Mouse (Mus musculus): ENCODE measurements at regions not wholly inside any gene's neighbourhood (a gene's known extent, or its start where the extent isn't known, plus 50 kb on each side); places are given as distances from the start of the nearest gene placed in this dataset.

- no peak overlapping the region for H3K27ac ChIP-seq (ENCODE audit: low read depth, low read length)
- H3K4me2 ChIP-seq (ENCODE audit: low read depth): no peak overlapping the region
- WGBS: 82% methylated on average over 6 of the region's 6 CpGs
- no peak for DNase-seq (ENCODE audit: low spot score)
- H3K9me3 ChIP-seq (ENCODE audit: control insufficient read depth, low read length): no peaks in the 10 kb centered on the region
- H3K36me3 ChIP-seq (ENCODE audit: control insufficient read depth, insufficient read depth, low read length): no peaks in the 10 kb centered on the region
- H3K4me3 ChIP-seq (ENCODE audit: low read depth, low read length): no peak overlapping the region
- H3K27me3 ChIP-seq (ENCODE audit: control insufficient read depth, insufficient read depth, low read length): no peaks in the 10 kb centered on the region
- no peak for ATAC-seq (ENCODE audit: insufficient read depth, low FRiP score, low TSS enrichment)
- H3K9ac ChIP-seq (ENCODE audit: low read length): no peak overlapping the region
- no peaks in the 10 kb centered on the region for H3K4me1 ChIP-seq (ENCODE audit: control insufficient read depth, insufficient read depth, low read length)
These were observed 177.8 kb downstream of the Spry2 start for GRCm38 (mm10) chr14:105718676-105719441.

DNA sequence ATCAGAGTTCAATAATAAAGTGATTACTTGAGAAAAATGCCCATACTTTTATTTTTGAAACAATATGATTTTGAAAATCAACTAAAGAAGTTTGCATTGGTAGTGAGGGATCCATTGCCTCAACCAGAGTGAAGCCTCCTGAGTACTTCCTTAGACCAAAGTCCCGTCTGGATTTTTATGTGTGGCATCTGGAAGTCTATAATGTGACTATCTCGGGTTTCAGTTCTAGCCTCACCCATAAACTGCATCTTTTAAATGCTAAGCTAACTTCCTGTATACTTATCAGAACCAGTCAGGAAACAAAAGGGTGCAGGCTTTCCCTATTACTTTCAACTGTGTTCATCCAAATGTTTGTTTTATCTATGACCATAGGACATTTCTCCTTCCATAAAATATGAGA is 178.8 kb downstream of the Spry2 start:
- Histone ChIP-seq H3K9me3 (ENCODE audit: control insufficient read depth, low read length) (no peaks in the 10 kb centered on the region), H3K27ac (ENCODE audit: low read depth, low read length) (no peak overlapping the region), H3K9ac (ENCODE audit: low read length) (no peak overlapping the region), H3K4me2 (ENCODE audit: low read depth) (no peak overlapping the region), H3K4me1 (ENCODE audit: control insufficient read depth, insufficient read depth, low read length) (no peaks in the 10 kb centered on the region), H3K27me3 (ENCODE audit: control insufficient read depth, insufficient read depth, low read length) (no peaks in the 10 kb centered on the region), H3K36me3 (ENCODE audit: control insufficient read depth, insufficient read depth, low read length) (no peaks in the 10 kb centered on the region), H3K4me3 (ENCODE audit: low read depth, low read length) (no peak overlapping the region)
- DNase-seq (ENCODE audit: low spot score) (no peak), ATAC-seq (ENCODE audit: insufficient read depth, low FRiP score, low TSS enrichment) (no peak)
- 61% methylated on average over 2 of the region's 2 CpGs for WGBS

- H3K4me3 ChIP-seq (ENCODE audit: low read depth, low read length): no peak overlapping the region
- 88% methylated on average over 2 of the region's 2 CpGs for WGBS
These were observed 187.9 kb downstream of the Spry2 start for GRCm38 (mm10) chr14:105708691-105709090.

DNA sequence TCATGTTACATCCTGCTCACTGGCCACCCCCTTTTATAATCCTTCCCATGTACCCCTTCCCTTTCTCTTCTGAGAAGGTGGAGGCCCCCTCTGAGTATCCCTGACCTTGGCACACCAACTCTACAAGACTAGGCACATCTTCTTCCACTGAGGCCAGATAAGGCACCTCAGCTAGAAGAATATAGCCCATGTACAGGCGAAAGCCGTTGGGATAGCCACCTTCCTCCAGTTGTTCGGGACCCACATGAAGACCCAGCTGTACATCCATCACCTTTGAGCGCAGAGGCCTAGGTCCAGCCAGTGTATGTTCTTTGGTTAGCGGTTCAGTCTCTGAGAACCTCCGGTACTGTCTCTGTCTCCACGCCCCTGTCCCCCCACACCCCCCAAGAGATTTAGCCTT is 189.9 kb downstream of the Spry2 start:
- Histone ChIP-seq H3K27ac (ENCODE audit: low read depth, low read length) (no peak overlapping the region), H3K4me1 (ENCODE audit: control insufficient read depth, insufficient read depth, low read length) (no peaks in the 10 kb centered on the region), H3K4me3 (ENCODE audit: low read depth, low read length) (no peak overlapping the region), H3K9me3 (ENCODE audit: control insufficient read depth, low read length) (no peaks in the 10 kb centered on the region), H3K9ac (ENCODE audit: low read length) (no peak overlapping the region), H3K36me3 (ENCODE audit: control insufficient read depth, insufficient read depth, low read length) (no peaks in the 10 kb centered on the region), H3K4me2 (ENCODE audit: low read depth) (no peak overlapping the region), H3K27me3 (ENCODE audit: control insufficient read depth, insufficient read depth, low read length) (no peaks in the 10 kb centered on the region)
- no peak for ATAC-seq (ENCODE audit: insufficient read depth, low FRiP score, low TSS enrichment)
- WGBS: 92% methylated on average over 7 of the region's 7 CpGs
- no peak for DNase-seq (ENCODE audit: low spot score)

More at GRCm38 (mm10) chr14:105708691-105709090, 187.9 kb downstream of the Spry2 start:
- Histone ChIP-seq H3K27me3 (ENCODE audit: control insufficient read depth, insufficient read depth, low read length) (no peaks in the 10 kb centered on the region), H3K9ac (ENCODE audit: low read length) (no peak overlapping the region), H3K36me3 (ENCODE audit: control insufficient read depth, insufficient read depth, low read length) (no peaks in the 10 kb centered on the region), H3K4me2 (ENCODE audit: low read depth) (no peak overlapping the region), H3K4me1 (ENCODE audit: control insufficient read depth, insufficient read depth, low read length) (no peaks in the 10 kb centered on the region), H3K9me3 (ENCODE audit: control insufficient read depth, low read length) (no peaks in the 10 kb centered on the region), H3K27ac (ENCODE audit: low read depth, low read length) (no peak overlapping the region)
- ATAC-seq (ENCODE audit: insufficient read depth, low FRiP score, low TSS enrichment) (no peak), DNase-seq (ENCODE audit: low spot score) (no peak)

GRCm38 (mm10) chr14:105698616-105699015 is 198.0 kb downstream of the Spry2 start:
- Histone ChIP-seq H3K27me3 (ENCODE audit: control insufficient read depth, insufficient read depth, low read length) (no peaks in the 10 kb centered on the region), H3K36me3 (ENCODE audit: control insufficient read depth, insufficient read depth, low read length) (no peaks in the 10 kb centered on the region), H3K9me3 (ENCODE audit: control insufficient read depth, low read length) (no peaks in the 10 kb centered on the region), H3K4me2 (ENCODE audit: low read depth) (no peak overlapping the region), H3K9ac (ENCODE audit: low read length) (no peak overlapping the region), H3K4me3 (ENCODE audit: low read depth, low read length) (no peak overlapping the region), H3K4me1 (ENCODE audit: control insufficient read depth, insufficient read depth, low read length) (no peaks in the 10 kb centered on the region), H3K27ac (ENCODE audit: low read depth, low read length) (no peak overlapping the region)
- DNase-seq (ENCODE audit: low spot score): no peak
- WGBS: 23% methylated on average over 1 of the region's 1 CpGs
- ATAC-seq (ENCODE audit: insufficient read depth, low FRiP score, low TSS enrichment): no peak

GRCm38 (mm10) chr14:105698086-105698485 is 198.5 kb downstream of the Spry2 start:
- H3K36me3 ChIP-seq (ENCODE audit: control insufficient read depth, insufficient read depth, low read length): no peaks in the 10 kb centered on the region
- no peak overlapping the region for H3K4me3 ChIP-seq (ENCODE audit: low read depth, low read length)
- H3K9me3 ChIP-seq (ENCODE audit: control insufficient read depth, low read length): no peaks in the 10 kb centered on the region
- 89% methylated on average over 1 of the region's 1 CpGs for WGBS
- ATAC-seq (ENCODE audit: insufficient read depth, low FRiP score, low TSS enrichment) (no peak), DNase-seq (ENCODE audit: low spot score) (no peak)
- H3K4me1 ChIP-seq (ENCODE audit: control insufficient read depth, insufficient read depth, low read length): no peaks in the 10 kb centered on the region
- no peak overlapping the region for H3K9ac ChIP-seq (ENCODE audit: low read length)
- no peak overlapping the region for H3K4me2 ChIP-seq (ENCODE audit: low read depth)
- no peak overlapping the region for H3K27ac ChIP-seq (ENCODE audit: low read depth, low read length)
- no peaks in the 10 kb centered on the region for H3K27me3 ChIP-seq (ENCODE audit: control insufficient read depth, insufficient read depth, low read length)

DNA sequence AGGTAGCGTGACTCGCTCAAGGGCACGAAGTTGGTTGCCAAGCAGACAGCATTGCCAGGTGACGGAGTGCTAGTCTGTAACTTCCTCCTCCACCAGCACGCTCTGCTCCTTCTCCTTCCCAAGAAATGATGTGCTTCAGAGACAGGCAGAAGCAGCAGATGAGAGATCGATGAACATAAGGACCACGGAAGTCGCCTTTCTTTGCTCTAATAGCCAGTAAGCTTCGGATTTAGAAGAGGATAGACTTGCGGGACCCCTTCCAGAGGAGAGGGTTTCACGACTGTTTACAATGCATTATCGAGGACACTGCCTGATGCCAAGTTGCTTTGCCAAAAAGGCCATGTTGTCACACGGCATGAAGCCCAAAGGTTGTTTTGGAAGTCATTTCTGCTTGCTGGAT is 199.2 kb downstream of the Spry2 start:
- Histone ChIP-seq H3K27ac (ENCODE audit: low read depth, low read length) (no peak overlapping the region), H3K4me3 (ENCODE audit: low read depth, low read length) (no peak overlapping the region), H3K27me3 (ENCODE audit: control insufficient read depth, insufficient read depth, low read length) (no peaks in the 10 kb centered on the region), H3K9ac (ENCODE audit: low read length) (no peak overlapping the region), H3K4me1 (ENCODE audit: control insufficient read depth, insufficient read depth, low read length) (no peaks in the 10 kb centered on the region), H3K36me3 (ENCODE audit: control insufficient read depth, insufficient read depth, low read length) (no peaks in the 10 kb centered on the region), H3K9me3 (ENCODE audit: control insufficient read depth, low read length) (no peaks in the 10 kb centered on the region), H3K4me2 (ENCODE audit: low read depth) (no peak overlapping the region)
- no peak for ATAC-seq (ENCODE audit: insufficient read depth, low FRiP score, low TSS enrichment)
- WGBS: 89% methylated on average over 13 of the region's 13 CpGs
- DNase-seq (ENCODE audit: low spot score): no peak

GRCm38 (mm10) chr14:105694969-105695368 is 201.7 kb downstream of the Spry2 start:
- Histone ChIP-seq H3K36me3 (ENCODE audit: control insufficient read depth, insufficient read depth, low read length) (no peaks in the 10 kb centered on the region), H3K4me3 (ENCODE audit: low read depth, low read length) (no peak overlapping the region), H3K27me3 (ENCODE audit: control insufficient read depth, insufficient read depth, low read length) (no peaks in the 10 kb centered on the region), H3K27ac (ENCODE audit: low read depth, low read length) (no peak overlapping the region), H3K4me1 (ENCODE audit: control insufficient read depth, insufficient read depth, low read length) (no peaks in the 10 kb centered on the region), H3K9ac (ENCODE audit: low read length) (no peak overlapping the region), H3K9me3 (ENCODE audit: control insufficient read depth, low read length) (no peaks in the 10 kb centered on the region), H3K4me2 (ENCODE audit: low read depth) (no peak overlapping the region)
- ATAC-seq (ENCODE audit: insufficient read depth, low FRiP score, low TSS enrichment) (no peak), DNase-seq (ENCODE audit: low spot score) (no peak)

GRCm38 (mm10) chr14:105693713-105694112 is 202.9 kb downstream of the Spry2 start:
- no peak overlapping the region for H3K4me2 ChIP-seq (ENCODE audit: low read depth)
- H3K27me3 ChIP-seq (ENCODE audit: control insufficient read depth, insufficient read depth, low read length): no peaks in the 10 kb centered on the region
- H3K9me3 ChIP-seq (ENCODE audit: control insufficient read depth, low read length): no peaks in the 10 kb centered on the region
- H3K27ac ChIP-seq (ENCODE audit: low read depth, low read length): no peak overlapping the region
- no peak overlapping the region for H3K4me3 ChIP-seq (ENCODE audit: low read depth, low read length)
- no peaks in the 10 kb centered on the region for H3K4me1 ChIP-seq (ENCODE audit: control insufficient read depth, insufficient read depth, low read length)
- H3K9ac ChIP-seq (ENCODE audit: low read length): no peak overlapping the region
- ATAC-seq (ENCODE audit: insufficient read depth, low FRiP score, low TSS enrichment): no peak
- no peaks in the 10 kb centered on the region for H3K36me3 ChIP-seq (ENCODE audit: control insufficient read depth, insufficient read depth, low read length)
- DNase-seq (ENCODE audit: low spot score): no peak
- 80% methylated on average over 4 of the region's 4 CpGs for WGBS
